Mouse (Mus musculus) left cerebral cortex, postnatal 4 days (tissue): Measurements from ENCODE around the gene Msl3l2. TPM values are rescaled to one million over a fixed set of nuclear protein-coding genes. Genes with fewer than 3 reads are reported as not detected.

Source experiments
- DNase-seq: peaks from one replicate; pipeline ENCODE4 v3.0.0-alpha.2; 2022
- intact Hi-C: fragments of 180-260 bp; cut with DNase I; formaldehyde crosslinking; loops from one replicate; pipeline ENCODE4 v1.15.1; 2025
- total RNA-seq, 2 experiments: library from RNA; stranded (reverse); gene quantifications; 2 replicates each; pipeline ENCODE4 v1.2.3; 2021

Msl3l2 gene
- 10 to 100 TPM; 12.2 to 14.9 TPM for total RNA-seq

DNA sequence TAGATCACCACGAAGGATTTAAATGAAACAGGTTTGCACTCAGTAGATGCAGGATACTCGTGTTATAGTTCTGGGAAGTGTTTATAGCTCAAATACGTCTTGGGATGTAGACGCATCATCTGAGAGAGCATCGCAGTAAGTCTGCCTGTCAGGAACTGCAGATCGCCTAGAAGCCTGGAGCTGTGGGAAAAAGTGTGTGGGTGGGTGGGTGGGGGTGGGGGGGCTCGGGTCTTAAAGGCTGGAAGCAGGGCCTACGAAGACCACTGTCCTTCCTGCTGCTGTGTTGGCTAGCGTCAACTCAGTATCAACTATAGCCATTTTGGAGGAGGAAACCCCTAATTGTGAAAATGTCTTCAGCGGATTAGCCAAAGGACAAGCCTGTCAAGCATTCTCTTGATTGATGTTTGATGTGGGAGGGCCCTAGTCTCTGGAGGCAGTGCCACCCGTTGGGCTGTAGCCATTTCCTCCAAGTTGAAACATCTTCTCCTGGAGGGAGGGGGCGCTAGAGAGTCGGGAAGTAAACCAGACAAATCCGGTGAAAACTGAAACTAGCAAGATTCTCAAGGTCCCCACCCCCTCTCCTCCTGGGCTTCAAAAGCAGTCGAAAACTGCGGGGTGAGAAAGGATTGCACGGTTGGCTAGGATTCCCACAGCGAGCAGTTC lies at the start of gene Msl3l2:
Msl3l2 (plus strand) TSS at position 585 of the 663 bp plus-strand sequence.
- intact Hi-C loops: no loop called here
- DNase-seq: peak; percentile 87

DNA sequence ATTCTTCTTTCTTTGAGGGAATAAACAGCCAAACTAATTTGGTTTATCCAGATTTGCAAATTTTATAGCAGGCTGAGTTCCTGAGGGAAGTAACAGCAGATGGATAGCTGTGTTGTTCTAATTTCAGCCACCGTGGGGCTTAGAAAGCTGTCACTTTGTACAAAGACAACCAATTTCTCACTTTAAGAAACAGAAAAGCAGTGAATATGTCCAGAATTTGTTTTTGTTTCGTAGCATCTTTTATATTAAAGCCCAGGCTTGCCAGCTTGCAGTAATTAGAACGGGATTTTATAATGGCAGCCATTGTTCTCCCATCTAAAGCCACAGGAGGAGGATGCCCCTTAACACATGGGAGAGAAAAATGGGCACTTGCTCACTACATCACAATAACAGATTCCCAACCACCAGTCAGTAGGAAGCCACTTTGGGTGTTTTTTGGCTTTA lies 47.7 kb upstream of the Msl3l2 start:
- intact Hi-C loops: no loop called here
- DNase-seq: no peak

DNA sequence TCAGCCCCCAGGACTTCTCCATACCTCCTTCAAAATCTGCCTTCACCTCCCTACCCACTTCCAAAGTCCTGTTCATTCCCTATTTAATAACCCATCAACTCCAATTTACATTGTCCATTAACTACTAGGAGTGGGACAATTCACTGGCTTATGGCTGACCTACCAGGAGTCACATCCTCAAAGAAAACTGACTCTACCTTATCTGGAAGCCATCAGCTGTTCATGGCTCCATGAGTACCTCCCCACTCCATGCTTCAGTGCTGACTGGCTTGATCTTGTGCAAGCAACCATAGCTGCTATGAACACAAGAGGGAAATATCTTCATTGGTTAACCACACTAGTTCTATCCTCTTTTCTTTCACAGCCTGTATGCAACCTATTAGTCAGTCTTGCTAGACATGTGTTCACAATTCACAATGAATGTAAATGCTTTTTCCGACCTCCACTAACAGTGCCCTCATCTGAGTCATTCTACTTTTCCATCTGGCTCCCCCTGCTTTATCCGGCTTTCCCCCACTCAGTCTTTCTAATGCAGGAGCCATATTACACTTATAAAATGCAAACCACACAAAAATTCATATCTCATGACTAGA lies 45.4 kb upstream of the Msl3l2 start:
- intact Hi-C loops: no loop called here
- DNase-seq: no peak

DNA sequence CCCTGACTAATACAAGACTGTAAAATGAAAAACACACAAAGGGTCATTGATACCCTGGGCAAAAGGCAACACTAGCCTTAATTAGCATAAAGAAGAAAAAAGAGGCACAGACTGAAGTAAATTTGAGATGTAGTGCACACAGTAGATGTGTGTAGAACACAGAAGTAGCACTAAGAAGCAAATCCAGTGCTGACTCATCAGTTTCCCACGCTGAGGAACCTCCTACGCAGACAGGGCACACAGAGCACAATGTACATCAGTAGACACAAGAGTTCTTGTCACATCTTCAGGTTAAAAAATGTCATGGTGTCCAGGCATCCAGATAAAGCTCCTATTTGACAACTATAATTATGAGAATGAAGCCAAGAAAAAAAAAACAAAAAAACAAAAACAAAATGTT lies 44.0 kb upstream of the Msl3l2 start:
- intact Hi-C loops: no loop called here
- DNase-seq: no peak

DNA sequence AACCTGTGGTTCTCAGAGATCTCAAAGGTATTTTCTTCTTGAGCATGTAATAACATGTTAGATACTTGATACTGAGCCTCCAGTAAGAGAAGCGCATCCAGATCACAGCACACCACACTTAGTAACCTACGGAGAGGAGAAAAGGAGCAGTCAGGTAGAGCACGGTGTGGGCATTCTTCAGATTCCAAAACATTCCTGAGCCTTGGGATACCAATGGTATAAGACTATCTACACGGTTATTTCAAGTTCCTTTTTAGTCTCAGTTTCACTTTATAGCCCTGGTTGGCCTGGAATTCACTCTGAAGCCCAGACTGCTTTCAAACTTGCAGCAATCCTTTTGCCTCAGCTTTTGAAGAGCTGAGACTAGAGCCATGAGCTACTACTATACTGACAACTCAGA lies 17.0 kb upstream of the Msl3l2 start:
- intact Hi-C loops: no loop called here

DNA sequence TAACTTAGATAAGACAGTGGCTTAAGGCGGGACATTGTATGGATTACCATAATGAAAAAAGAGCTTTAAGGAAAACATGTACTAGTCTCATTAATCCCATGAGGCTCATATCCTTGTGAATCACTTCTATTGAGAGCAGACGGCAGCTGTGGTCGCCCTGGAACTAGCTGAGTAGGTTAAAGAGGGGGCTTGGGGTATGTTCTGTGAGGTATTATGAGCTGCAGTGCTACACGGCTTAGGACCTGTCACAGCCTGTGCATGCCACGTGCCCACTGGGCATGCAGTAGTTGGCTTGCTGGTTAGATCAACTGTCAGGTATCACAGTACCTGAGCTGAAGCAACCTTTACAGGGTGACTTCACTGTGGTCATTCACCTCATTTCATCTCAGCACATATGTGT lies 12.1 kb upstream of the Msl3l2 start:
- intact Hi-C loops: no loop called here

More for the DNA sequence above, 17.0 kb upstream of the Msl3l2 start:
- DNase-seq: no peak

DNA sequence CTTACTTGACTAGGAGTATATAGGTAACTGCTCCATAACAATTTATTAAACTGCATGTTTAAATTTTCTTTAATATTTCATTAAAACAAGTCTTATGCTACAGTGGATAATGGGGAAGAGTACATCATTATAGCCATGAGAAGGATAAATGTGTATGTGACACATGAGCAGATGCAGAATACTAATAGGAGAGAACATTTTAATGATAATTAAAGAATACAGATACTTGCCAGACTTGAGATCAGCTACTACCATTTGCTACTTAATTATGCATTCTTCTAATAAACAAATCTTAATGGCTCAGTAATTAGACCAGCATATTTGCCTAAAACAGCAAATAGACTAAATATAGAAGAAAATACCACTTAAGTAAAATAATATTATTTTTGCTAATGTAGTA lies 10.0 kb upstream of the Msl3l2 start:
- DNase-seq: no peak
- intact Hi-C loops: no loop called here

More for the DNA sequence above, 12.1 kb upstream of the Msl3l2 start:
- no peak for DNase-seq

DNA sequence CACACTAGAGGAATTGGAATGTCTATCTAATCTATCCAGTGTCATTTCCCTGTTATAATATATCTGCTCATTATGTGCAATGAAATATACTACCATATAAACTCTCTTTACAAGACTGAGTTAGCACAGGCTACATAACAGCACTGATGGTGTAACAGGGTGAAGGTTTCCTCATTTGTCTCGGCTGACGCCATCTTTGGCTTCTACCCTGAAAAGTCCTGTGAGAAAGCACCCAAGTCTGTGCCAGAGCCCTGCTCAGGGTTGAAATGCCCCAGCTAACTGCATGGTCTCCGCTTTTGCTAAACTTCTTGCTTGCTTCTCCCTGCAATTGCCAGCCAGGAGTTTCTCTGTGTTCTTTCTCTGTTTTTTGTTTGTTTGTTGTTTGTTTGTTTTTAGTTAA lies 7.6 kb upstream of the Msl3l2 start:
- no peak for DNase-seq
- intact Hi-C loops: no loop called here

DNA sequence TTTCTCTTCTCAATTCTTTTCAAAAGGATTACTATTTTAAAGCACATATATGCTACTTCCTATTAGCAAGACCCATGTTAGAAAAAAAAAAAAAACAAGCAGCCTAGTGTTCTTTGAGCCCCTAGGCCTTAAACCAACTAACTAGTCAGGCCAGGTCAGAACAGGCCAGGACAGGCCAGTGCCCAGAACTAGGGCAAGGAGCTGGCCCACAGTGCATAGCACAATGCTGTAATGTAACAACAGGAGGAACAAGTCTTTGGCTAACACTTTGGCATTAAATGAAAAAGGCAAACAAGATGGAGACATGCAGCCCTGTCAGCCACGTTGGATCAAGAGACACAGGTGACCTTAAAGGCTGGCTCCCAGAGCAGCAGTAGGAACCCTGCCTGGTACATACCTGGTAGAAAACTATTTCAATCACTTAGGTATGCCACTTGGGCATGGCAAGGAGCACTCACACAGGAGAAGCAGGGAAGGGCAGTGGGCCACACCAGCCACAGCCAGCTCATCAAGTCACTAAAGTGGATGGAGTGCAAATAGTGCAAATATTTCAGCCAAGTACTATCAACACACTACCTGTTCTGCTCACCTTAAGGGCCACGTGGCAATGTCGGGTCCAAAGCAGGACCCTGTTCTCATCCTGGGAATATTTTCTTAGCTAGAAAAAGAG lies 6.9 kb upstream of the Msl3l2 start:
- DNase-seq: no peak
- intact Hi-C loops: no loop called here

DNA sequence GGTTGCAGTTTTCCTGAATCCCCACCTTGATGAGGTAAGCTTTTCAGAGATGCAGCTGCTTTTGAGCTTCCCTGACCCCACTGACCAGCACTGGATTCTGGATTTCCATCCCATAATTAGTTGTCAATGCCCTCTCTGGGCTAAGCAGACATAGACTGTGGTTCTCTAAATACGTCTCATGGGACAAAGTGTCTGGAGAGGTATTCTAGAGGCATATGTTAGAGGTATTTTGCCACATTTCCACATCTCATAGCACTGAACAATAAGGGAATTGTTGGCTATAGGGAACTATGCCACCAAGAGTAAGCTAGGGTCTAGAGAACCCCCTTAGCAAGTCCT lies 248 bp downstream of the Msl3l2 start:
- intact Hi-C loops: no loop called here
- DNase-seq: no peak

DNA sequence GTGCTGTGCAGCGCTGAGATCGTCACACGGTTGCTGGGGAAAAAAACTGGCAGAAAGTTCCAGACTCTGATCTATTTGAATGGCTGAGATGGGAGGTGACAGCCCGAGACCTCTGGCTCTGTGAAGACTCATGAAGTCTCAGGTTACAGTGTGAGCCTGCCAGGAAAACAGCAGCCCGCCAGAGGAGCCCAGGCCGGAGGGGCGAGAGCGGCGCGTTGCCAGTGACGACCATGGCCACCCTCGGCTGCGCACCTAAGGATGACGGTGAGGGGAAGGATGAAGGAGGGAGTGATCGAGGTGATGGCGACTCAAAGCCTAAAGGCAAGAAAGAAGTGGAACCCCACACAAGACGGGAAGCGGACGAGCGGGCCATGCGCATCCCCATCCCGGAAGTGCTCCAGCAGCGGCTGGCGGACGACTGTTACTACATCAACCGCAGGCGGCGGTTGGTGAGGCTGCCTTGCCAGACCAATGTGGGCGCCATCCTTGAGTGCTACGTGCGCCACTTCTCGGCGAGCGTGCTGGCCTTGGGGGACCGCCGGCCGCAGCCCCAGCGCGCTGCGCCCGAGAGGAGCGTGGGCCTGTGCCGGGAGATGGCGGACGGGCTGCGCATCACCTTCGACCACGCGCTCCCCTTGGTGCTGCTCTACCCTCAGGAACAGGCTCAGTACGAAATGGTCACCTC lies 8.4 kb downstream of the Msl3l2 start:
- DNase-seq: peak; percentile 82
- intact Hi-C loops: no loop called here

DNA sequence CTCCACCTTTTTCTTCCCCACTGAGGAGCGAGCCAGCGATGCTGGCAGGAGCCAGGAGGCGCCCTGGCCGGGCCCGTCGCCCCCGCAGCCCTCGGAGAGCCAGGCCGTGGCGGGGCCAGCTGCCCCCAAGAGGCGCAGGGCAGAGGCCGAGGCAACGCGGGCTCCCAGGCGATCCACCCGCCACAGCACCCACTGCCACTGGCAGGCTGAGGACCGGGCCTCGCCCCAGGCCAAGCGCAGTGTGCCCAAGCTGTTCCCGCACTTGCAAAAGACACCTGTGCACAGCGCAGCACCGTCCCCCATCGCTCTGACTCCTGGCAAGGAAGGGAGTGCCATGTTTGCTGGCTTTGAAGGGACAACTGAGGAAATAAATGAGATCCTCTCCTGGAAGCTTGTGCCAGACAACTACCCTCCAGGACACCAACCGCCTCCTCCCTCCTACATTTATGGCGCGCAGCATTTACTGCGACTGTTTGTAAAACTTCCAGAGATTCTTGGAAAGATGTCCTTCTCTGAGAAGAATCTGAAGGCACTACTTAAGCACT lies 9.0 kb downstream of the Msl3l2 start:
- intact Hi-C loops: no loop called here
- DNase-seq: peak; percentile 54

DNA sequence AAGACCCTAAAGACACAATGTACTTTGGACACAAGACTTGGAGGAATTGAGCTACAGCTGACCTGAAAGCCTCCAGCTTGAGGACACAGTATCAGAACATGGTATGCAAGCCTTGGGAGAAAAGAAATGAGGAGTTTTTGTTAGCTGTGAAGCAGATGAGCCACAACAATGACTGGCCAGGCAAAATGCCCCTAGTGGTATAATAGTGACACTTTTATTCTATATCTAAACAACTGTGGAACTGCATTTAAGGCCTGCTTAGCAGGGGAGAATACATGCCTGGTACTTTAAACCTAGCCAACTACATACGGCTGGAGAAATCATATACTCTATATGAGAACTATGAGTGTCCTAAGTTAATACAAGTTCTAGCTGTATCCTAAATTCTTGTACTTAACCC lies 20.3 kb downstream of the Msl3l2 start:
- intact Hi-C loops: no loop called here
- no peak for DNase-seq

DNA sequence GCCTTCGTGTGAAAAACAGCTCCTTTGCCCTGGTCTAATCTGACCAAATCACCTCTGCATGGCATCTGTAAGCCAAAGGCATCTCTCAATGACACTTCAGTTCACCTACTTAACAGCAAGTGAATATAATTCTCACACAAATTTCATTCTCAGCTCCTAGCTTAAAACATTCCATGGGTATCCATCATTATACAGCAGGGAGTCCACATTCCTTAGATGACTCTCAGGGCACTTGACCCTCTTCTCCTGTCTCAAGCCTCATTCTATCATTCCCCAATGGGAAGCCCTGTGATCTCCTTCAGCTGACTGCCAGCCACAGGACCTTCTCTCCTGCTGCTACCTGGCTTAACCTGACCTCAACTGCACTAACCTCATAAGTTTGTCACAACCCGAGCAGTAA lies 22.9 kb downstream of the Msl3l2 start:
- DNase-seq: no peak
- intact Hi-C loops: no loop called here

DNA sequence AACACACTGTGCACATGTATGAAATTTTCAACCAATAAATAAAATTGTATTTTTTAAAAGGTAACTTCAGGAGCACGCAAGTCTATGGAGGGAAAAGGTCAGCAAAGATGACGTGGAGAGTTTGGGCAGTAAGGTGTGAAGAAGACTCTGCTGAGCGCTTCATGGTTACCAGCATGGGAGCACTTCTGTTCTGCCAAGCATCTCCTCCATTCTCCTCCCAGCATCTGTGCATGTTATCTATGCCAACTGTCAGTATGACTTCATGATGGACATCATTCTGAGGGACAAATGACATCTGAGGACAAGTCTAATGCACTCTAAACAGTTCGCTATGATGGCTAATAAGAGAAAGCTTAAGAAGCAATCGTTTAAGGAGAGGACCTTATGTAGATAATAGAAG lies 30.5 kb downstream of the Msl3l2 start:
- DNase-seq: no peak
- intact Hi-C loops: no loop called here

DNA sequence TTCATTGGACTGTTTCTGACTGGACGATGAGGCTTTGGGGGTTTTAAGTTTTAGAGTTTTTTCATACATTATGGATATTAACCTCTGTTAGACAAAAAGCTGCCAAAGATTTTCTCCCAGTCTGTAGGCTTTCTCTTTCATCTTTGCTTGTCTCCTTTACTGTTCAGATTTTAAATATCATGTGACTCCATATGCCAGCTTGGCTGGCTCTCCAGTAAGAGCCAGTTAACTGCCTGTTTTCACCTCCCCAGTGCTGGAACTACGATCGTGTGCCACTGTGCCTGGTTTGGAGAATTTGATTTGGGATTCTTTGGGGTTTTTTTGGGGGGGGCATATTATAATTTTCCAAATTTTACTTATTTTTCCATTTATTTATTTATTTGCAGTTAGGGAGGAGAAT lies 42.2 kb downstream of the Msl3l2 start:
- DNase-seq: no peak
- intact Hi-C loops: no loop called here

DNA sequence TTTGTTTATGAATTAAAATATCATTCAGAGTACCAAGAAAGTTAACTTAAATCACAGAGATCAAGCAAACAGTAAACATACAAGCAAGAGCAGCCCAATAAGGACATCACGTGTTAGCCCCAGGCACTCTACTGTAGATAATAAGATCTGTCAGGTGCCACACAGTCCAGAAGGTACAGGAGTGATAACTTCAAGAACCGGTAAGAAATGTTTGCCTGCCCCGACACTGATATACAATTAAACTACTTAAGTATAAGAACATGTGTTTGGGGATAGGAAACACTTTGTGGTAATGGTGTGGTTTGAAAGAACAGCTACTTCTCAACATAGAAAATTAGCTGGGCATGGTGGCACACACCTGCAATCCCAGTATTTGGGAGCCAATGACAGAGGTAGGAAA lies 50.2 kb downstream of the Msl3l2 start:
- DNase-seq: no peak
- intact Hi-C loops: no loop called here

DNA sequence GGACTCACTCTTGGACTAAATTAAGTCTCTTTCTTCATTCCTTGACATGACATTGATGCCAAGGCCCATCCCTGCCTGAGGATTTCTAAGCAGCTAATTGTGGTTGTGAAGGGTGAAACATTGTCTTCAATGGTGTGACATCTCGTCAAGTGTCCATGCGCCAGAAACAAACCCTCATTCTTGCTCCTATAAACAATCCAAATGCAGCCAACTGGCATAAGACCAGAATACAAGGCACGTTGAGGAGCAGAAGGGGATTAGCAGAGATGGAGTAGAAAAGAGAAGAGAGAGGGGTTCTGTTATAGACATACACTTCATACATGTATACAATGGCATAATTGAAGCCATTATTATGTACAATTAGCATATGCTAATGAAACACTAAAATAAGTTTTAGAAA lies 51.5 kb downstream of the Msl3l2 start:
- intact Hi-C loops: no loop called here
- peak; percentile 10 for DNase-seq

DNA sequence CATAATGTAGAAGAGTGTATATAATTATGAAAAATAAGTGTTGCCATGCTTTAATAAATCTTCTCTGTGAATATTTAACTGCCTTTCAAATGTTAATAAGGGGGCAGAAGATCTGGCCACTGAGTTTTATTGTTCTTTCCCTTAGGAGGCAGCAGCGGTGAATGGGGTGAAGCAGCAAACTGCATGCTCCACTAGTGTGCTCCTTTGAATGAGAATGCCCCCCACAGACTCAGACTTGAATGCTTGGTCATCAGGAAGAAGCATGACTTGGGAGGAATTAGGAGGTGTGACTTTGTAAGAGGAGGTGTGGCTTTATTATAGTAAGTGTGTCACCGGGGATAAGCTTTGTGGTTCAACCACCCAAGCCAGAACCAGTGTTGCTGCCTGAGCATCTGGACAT lies 52.0 kb downstream of the Msl3l2 start:
- DNase-seq: no peak

DNA sequence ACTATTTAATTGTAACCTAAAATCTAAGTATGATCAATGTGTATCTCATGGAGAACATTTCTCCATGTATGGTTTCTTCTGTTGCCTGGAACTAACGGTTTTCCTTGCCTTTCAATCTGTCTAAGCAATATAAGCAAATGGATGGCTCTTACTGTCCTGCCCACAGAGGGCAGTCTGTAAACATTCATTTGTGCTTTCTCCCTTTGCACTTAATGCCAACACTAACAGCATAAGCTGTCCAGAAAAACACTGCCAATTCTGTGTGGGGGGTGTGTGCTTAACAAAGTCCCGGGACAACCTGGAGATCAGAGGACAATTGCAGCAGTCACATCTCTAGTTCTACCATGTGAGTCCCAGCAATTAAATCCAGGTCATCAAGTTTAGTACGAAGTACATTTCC lies 57.7 kb downstream of the Msl3l2 start:
- intact Hi-C loops: no loop called here
- peak; percentile 2 for DNase-seq

More for the DNA sequence above, 52.0 kb downstream of the Msl3l2 start:
- intact Hi-C loops: no loop called here

DNA sequence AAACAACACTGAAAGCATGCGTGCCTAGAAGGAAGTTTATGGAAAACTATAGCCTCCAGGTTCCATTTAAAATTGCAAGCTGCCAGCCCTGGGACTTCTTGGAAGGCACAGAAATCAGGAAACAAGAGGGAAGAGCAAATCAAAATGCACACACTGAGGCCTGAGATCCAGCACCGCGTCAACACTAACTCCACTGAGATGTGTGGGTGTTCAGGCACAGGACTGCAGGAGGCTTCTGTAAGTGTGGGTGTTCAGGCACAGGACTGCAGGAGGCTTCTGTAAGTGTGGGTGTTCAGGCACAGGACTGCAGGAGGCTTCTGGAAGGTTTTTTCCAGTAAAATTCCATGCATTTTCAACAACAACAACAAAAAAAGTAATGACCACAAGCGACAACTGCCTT lies 59.0 kb downstream of the Msl3l2 start:
- DNase-seq: no peak
- intact Hi-C loops: no loop called here
